Comparison of ENCODE assay signal across 9 mouse cellular contexts in the genomic region with DNA sequence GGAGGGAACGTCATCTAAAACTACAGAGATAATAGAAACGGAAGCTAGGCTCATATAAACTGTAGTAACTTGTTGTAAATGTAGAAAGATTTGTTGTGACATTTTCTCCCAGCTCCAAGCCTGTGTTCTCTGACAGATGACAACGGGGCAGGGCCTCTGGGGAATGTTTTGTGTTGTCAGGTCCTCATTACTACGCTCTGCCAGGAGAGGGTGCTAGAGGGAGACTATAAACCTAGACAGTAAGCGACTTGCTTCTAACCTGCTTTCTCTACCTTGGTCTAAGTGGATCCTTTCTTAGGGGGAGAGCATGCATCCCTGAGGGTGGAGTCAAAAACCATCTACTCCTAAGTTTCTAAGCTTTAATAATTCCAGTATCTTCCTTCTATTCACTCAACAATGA. TPM values are rescaled to one million over a fixed set of nuclear protein-coding genes. Genes with fewer than 3 reads are reported as not detected.
DNase-seq lines count a peak whose midpoint lies in the region; ATAC-seq and TF ChIP-seq lines count a peak whose summit lies in the region.
"Had no signal": no experiment of that assay in that cellular context is flagged by ENCODE, and none has a peak within 500 bp of the region (broad histone marks: within the 10 kb centered on the region; RNA-seq: fewer than 3 reads in every experiment).

No protein-coding gene starts in this region.

- H3K9ac ChIP-seq in neural tube, embryonic 15.5 days (replicated peaks) = no peak overlapping the region
- H3K9ac ChIP-seq in limb, embryonic 14.5 days (ENCODE audit: low read depth, low read length, severe bottlenecking) = no peak overlapping the region
- H3K9ac ChIP-seq: lung, embryonic 15.5 days had no signal

- WGBS in neural tube, embryonic 15.5 days = 32% methylated on average over 5 of the region's 5 CpGs
- 31% methylated on average over 5 of the region's 5 CpGs for WGBS in limb, embryonic 14.5 days

- H3K27ac ChIP-seq in neural tube, embryonic 15.5 days (replicated peaks) = no peak overlapping the region
- no peak overlapping the region for H3K27ac ChIP-seq in limb, embryonic 14.5 days (replicated peaks; ENCODE audit: low read depth, low read length)
- H3K27ac ChIP-seq: lung, embryonic 15.5 days had no signal

- no peak for TF ChIP-seq POLR2A in limb, embryonic 14.5 days (IDR thresholded peaks at IDR 0.05; ENCODE audit: borderline replicate concordance, extremely low read depth, insufficient read depth, insufficient read length)

- DNase-seq in neural tube, embryonic 10.5 days (ENCODE audit: extremely low spot score, low spot score) = peak; percentile 17
- peak; percentile 74 for DNase-seq in R1 (ENCODE audit: low read depth, low spot score)
- DNase-seq in cerebellum, postnatal 10 days = peak; percentile 73 to 77
- peak; percentile 37 for DNase-seq in limb, embryonic 14.5 days (ENCODE audit: low spot score)
- DNase-seq in right cerebral cortex, postnatal 14 days = peak; percentile 35
- DNase-seq in urinary bladder, adult 2 months (ENCODE audit: low spot score) = no peak

- H3K4me1 ChIP-seq in neural tube, embryonic 15.5 days = no peaks in the 10 kb centered on the region
- no peaks in the 10 kb centered on the region for H3K4me1 ChIP-seq in limb, embryonic 14.5 days (ENCODE audit: control insufficient read depth, insufficient read depth, low read length)
- H3K4me1 ChIP-seq: lung, embryonic 15.5 days had no signal

- no peaks in the 10 kb centered on the region for H3K9me3 ChIP-seq in neural tube, embryonic 15.5 days (replicated peaks)
- no peaks in the 10 kb centered on the region for H3K9me3 ChIP-seq in limb, embryonic 14.5 days (ENCODE audit: control insufficient read depth, low read length)
- H3K9me3 ChIP-seq: lung, embryonic 15.5 days had no signal

- no peaks in the 10 kb centered on the region for H3K27me3 ChIP-seq in neural tube, embryonic 15.5 days (replicated peaks)
- H3K27me3 ChIP-seq in limb, embryonic 14.5 days (ENCODE audit: control insufficient read depth, insufficient read depth, low read length) = no peaks in the 10 kb centered on the region
- H3K27me3 ChIP-seq: lung, embryonic 15.5 days had no signal

- no peak for ATAC-seq in neural tube, embryonic 15.5 days (ENCODE audit: low FRiP score)
- ATAC-seq in hematopoietic stem cell, adult 5-6 weeks (replicated peaks in 1 of 2; ENCODE audit: insufficient read depth in 1 of 2, low FRiP score in 2 of 2, low TSS enrichment in 1 of 2, low read depth in 1 of 2, poor library complexity in 2 of 2, severe bottlenecking in 2 of 2) = peak; percentile 76 to 81
- ATAC-seq in limb, embryonic 14.5 days (ENCODE audit: low FRiP score, low read depth) = no peak

- no peak overlapping the region for H3K4me3 ChIP-seq in neural tube, embryonic 15.5 days (replicated peaks)
- no peak overlapping the region for H3K4me3 ChIP-seq in limb, embryonic 14.5 days (replicated peaks; ENCODE audit: low read length)
- H3K4me3 ChIP-seq: lung, embryonic 15.5 days had no signal

- no peaks in the 10 kb centered on the region for H3K36me3 ChIP-seq in neural tube, embryonic 15.5 days
- H3K36me3 ChIP-seq in limb, embryonic 14.5 days (ENCODE audit: control insufficient read depth, insufficient read depth, low read length) = no peaks in the 10 kb centered on the region
- H3K36me3 ChIP-seq: lung, embryonic 15.5 days had no signal

- H3K4me2 ChIP-seq in neural tube, embryonic 15.5 days = no peak overlapping the region
- H3K4me2 ChIP-seq in limb, embryonic 14.5 days (replicated peaks; ENCODE audit: low read depth, low read length, severe bottlenecking) = no peak overlapping the region
- H3K4me2 ChIP-seq: lung, embryonic 15.5 days had no signal

RNA-seq across cellular contexts. Expression of a gene that starts 42.4 kb away (rescaled TPM):
- 220 and 316 TPM in 2 replicates for polyA plus RNA-seq in neural tube, embryonic 15.5 days (2015; fragmentation: Nextera tagmentation; extraction: Ambion mirVana)
- 288 and 363 TPM in 2 replicates for total RNA-seq in hematopoietic stem cell, adult 5-6 weeks (2017)
- polyA plus RNA-seq in limb, embryonic 14.5 days (2012; rRNA removed) = 220 and 266 TPM in 2 replicates
- polyA plus RNA-seq in limb, embryonic 14.5 days (2014; fragmentation: Nextera tagmentation; extraction: Ambion mirVana) = 433 and 459 TPM in 2 replicates
- 227 and 245 TPM in 2 replicates for polyA plus RNA-seq in urinary bladder, adult 2 months (2012; rRNA removed)

Comparison
In these comparisons a context has a peak if more than half of its experiments do, and no peak if none do; other contexts are left out.
1. ATAC-seq: peak in hematopoietic stem cell, adult 5-6 weeks (2 of 2); none in neural tube, embryonic 15.5 days (single experiment) and limb, embryonic 14.5 days (single experiment).